Mouse (Mus musculus): ENCODE results near the gene Acsbg2. TPM values are rescaled to one million over a fixed set of nuclear protein-coding genes. Genes with fewer than 3 reads are reported as not detected.

Gene Acsbg2
- polyA plus RNA-seq, 1 experiment from 2014 or later: not detected

DNA sequence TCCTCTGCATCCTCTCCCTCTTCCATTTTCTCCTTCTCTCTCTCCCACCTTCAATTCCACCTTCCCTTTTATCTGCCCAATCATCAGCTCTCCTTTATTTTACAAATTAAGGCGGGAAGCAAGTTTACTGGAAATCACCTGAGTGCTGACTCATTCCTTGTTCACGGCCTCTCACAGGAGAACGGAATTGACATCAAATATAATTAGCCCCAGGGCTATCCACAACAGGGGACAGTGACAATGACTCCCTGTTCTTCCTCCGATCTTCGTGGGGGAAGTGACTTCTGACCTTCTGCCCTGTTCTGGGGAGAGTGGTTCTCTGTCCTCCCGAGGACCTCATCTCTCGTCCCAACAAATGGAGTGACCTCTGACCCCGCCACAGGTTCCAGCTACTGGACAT lies 2.7 kb upstream of the Acsbg2 start:
- Histone ChIP-seq H3K4me2 (no peak overlapping the region), H3K9ac (ENCODE audit: low read length) (no peak overlapping the region), H3K4me1 (ENCODE audit: control insufficient read depth, insufficient read depth, low read length) (no peaks in the 10 kb centered on the region), H3K27me3 (ENCODE audit: control insufficient read depth, insufficient read depth, low read length) (no peaks in the 10 kb centered on the region), H3K27ac (ENCODE audit: low read depth, low read length) (no peak overlapping the region), H3K36me3 (ENCODE audit: control insufficient read depth, insufficient read depth, low read length) (no peaks in the 10 kb centered on the region), H3K4me3 (ENCODE audit: low read depth, low read length) (no peak overlapping the region), H3K9me3 (ENCODE audit: control insufficient read depth, low read length) (no peaks in the 10 kb centered on the region)
- DNase-seq (ENCODE audit: low spot score, missing footprints) (no peak), ATAC-seq (ENCODE audit: low FRiP score) (no peak)
- WGBS: 75% methylated on average over 8 of the region's 8 CpGs

GRCm38 (mm10) chr17:56876465-56876864 lies 2.2 kb upstream of the Acsbg2 start:
- WGBS: 87% methylated on average over 3 of the region's 3 CpGs
- ATAC-seq (ENCODE audit: low FRiP score): no peak
- Histone ChIP-seq H3K9ac (ENCODE audit: low read length) (no peak overlapping the region), H3K4me1 (ENCODE audit: control insufficient read depth, insufficient read depth, low read length) (no peaks in the 10 kb centered on the region), H3K36me3 (ENCODE audit: control insufficient read depth, insufficient read depth, low read length) (no peaks in the 10 kb centered on the region), H3K4me3 (ENCODE audit: low read depth, low read length) (no peak overlapping the region), H3K27me3 (ENCODE audit: control insufficient read depth, insufficient read depth, low read length) (no peaks in the 10 kb centered on the region), H3K4me2 (no peak overlapping the region), H3K9me3 (ENCODE audit: control insufficient read depth, low read length) (no peaks in the 10 kb centered on the region), H3K27ac (ENCODE audit: low read depth, low read length) (no peak overlapping the region)
- no peak for DNase-seq (ENCODE audit: low spot score, missing footprints)

DNA sequence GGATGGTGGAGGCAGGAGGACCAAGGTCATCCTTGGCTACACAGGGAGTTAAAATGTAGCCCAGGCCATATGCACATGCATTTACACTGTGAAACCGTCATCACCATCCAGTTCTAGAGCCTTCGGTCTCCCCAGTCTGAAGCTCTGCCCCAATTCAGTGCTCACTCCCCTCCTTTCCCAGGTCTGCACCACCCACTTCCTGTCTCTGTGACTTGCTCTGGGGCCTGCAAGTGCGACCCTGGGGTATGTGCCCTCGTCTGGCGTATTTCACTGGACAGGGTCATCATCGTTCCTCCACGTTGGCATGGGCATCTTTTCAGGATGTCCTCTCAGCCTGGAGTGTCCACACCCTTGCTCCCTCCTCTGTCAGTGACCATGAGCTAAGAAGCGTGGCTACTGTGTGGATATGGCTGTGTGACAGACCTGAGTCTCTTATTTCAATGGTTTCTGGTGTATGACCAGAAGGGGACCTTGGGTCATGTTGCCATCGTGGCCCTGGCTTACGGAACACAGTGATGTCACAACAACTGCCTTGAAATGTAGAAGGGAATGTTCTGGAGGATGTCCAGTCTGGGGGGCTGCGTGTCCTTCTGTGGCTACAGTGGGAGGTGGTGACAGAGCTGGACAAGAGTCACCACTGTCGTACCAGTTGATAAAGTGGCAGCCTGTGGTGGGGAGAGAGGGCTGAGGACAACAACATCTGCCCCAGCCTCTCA lies 847 bp upstream of the Acsbg2 start, which contains the start of gene 1700061G19Rik:
Gene 1700061G19Rik (plus strand): TSS at position 542 of the 716 bp plus-strand sequence.
- Histone ChIP-seq H3K4me1 (ENCODE audit: control insufficient read depth, insufficient read depth, low read length) (no peaks in the 10 kb centered on the region), H3K9ac (ENCODE audit: low read length) (no peak within 1 kb of the TSS), H3K27ac (ENCODE audit: low read depth, low read length) (no peak within 1 kb of the TSS), H3K4me3 (ENCODE audit: low read depth, low read length) (no peak within 1 kb of the TSS), H3K4me2 (no peak within 1 kb of the TSS), H3K9me3 (ENCODE audit: control insufficient read depth, low read length) (no peaks in the 10 kb centered on the region), H3K36me3 (ENCODE audit: control insufficient read depth, insufficient read depth, low read length) (no peaks in the 10 kb centered on the region), H3K27me3 (ENCODE audit: control insufficient read depth, insufficient read depth, low read length) (no peaks in the 10 kb centered on the region)
- DNase-seq (ENCODE audit: low spot score, missing footprints) (no peak), ATAC-seq (ENCODE audit: low FRiP score) (no peak)
- WGBS: 90% methylated on average over 12 of the region's 12 CpGs

- Histone ChIP-seq H3K36me3 (ENCODE audit: control insufficient read depth, insufficient read depth, low read length) (no peaks in the 10 kb centered on the region), H3K27me3 (ENCODE audit: control insufficient read depth, insufficient read depth, low read length) (no peaks in the 10 kb centered on the region), H3K4me3 (ENCODE audit: low read depth, low read length) (no peak overlapping the region), H3K4me1 (ENCODE audit: control insufficient read depth, insufficient read depth, low read length) (no peaks in the 10 kb centered on the region), H3K9me3 (ENCODE audit: control insufficient read depth, low read length) (no peaks in the 10 kb centered on the region), H3K9ac (ENCODE audit: low read length) (no peak overlapping the region), H3K4me2 (no peak overlapping the region), H3K27ac (ENCODE audit: low read depth, low read length) (no peak overlapping the region)
- WGBS: 82% methylated on average over 7 of the region's 7 CpGs
- ATAC-seq (ENCODE audit: low FRiP score) (no peak), DNase-seq (ENCODE audit: low spot score, missing footprints) (no peak)
Observed at GRCm38 (mm10) chr17:56872512-56872911, 1.7 kb downstream of the Acsbg2 start.

GRCm38 (mm10) chr17:56871767-56872166 lies 2.5 kb downstream of the Acsbg2 start:
- no peak overlapping the region for H3K27ac ChIP-seq (ENCODE audit: low read depth, low read length)
- no peak overlapping the region for H3K4me2 ChIP-seq
- no peak for DNase-seq (ENCODE audit: low spot score, missing footprints)
- ATAC-seq (ENCODE audit: low FRiP score): no peak
- H3K4me1 ChIP-seq (ENCODE audit: control insufficient read depth, insufficient read depth, low read length): no peaks in the 10 kb centered on the region
- H3K9ac ChIP-seq (ENCODE audit: low read length): no peak overlapping the region
- no peaks in the 10 kb centered on the region for H3K27me3 ChIP-seq (ENCODE audit: control insufficient read depth, insufficient read depth, low read length)
- peaks cover 4% of the 10 kb centered on the region; the same call in 1 of the 2 replicates for H3K9me3 ChIP-seq (ENCODE audit: control insufficient read depth, low read length)
- H3K4me3 ChIP-seq (ENCODE audit: low read depth, low read length): no peak overlapping the region
- WGBS: 75% methylated on average over 8 of the region's 8 CpGs
- no peaks in the 10 kb centered on the region for H3K36me3 ChIP-seq (ENCODE audit: control insufficient read depth, insufficient read depth, low read length)

DNA sequence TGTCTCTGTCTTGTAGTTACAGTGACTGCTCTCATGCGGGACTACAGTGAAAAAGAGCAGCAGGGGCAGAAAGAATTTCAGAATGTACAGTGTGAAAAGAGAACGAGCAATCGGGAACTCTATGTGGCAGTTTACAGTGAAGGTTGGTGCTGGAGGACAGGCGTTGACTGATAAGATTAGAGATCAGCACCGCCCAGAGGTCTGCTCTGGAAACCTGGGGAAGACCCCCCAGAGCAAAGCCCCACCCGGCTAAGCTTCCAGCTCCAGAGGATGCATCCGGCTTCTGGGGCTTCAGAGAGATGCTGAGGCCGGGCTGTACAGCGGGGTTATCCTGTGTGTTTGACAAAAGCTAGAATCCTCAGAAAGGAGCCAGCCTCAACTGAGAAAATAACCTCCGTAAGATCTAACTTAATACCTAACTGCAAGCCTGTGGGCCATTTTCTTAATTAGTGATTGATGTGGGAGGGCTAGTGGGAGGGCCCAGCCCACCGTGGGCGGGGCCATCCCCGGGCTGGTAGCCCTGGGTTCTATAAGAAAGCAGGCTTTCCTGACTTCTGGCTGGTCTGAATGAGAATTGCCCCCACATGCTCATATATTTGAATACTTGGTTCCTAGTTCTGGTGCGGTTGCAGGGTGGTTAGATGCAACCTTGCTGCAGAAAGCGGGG lies 3.8 kb downstream of the Acsbg2 start:
- Histone ChIP-seq H3K27me3 (ENCODE audit: control insufficient read depth, insufficient read depth, low read length) (no peaks in the 10 kb centered on the region), H3K4me1 (ENCODE audit: control insufficient read depth, insufficient read depth, low read length) (no peaks in the 10 kb centered on the region), H3K4me2 (no peak overlapping the region), H3K4me3 (ENCODE audit: low read depth, low read length) (no peak overlapping the region), H3K27ac (ENCODE audit: low read depth, low read length) (no peak overlapping the region), H3K9me3 (ENCODE audit: control insufficient read depth, low read length) (peaks cover 6% of the 10 kb centered on the region; the same call in 1 of the 2 replicates), H3K9ac (ENCODE audit: low read length) (no peak overlapping the region), H3K36me3 (ENCODE audit: control insufficient read depth, insufficient read depth, low read length) (no peaks in the 10 kb centered on the region)
- DNase-seq (ENCODE audit: low spot score, missing footprints): no peak
- no peak for ATAC-seq (ENCODE audit: low FRiP score)
- WGBS: 73% methylated on average over 15 of the region's 15 CpGs

GRCm38 (mm10) chr17:56869481-56869977 lies 4.7 kb downstream of the Acsbg2 start:
- H3K4me3 ChIP-seq (ENCODE audit: low read depth, low read length): no peak overlapping the region
- DNase-seq (ENCODE audit: low spot score, missing footprints): no peak
- H3K27me3 ChIP-seq (ENCODE audit: control insufficient read depth, insufficient read depth, low read length): no peaks in the 10 kb centered on the region
- H3K27ac ChIP-seq (ENCODE audit: low read depth, low read length): no peak overlapping the region
- ATAC-seq (ENCODE audit: low FRiP score): no peak
- no peak overlapping the region for H3K9ac ChIP-seq (ENCODE audit: low read length)
- H3K36me3 ChIP-seq (ENCODE audit: control insufficient read depth, insufficient read depth, low read length): no peaks in the 10 kb centered on the region
- peaks cover 6% of the 10 kb centered on the region; the same call in 1 of the 2 replicates for H3K9me3 ChIP-seq (ENCODE audit: control insufficient read depth, low read length)
- no peak overlapping the region for H3K4me2 ChIP-seq
- 59% methylated on average over 9 of the region's 9 CpGs for WGBS
- H3K4me1 ChIP-seq (ENCODE audit: control insufficient read depth, insufficient read depth, low read length): no peaks in the 10 kb centered on the region

DNA sequence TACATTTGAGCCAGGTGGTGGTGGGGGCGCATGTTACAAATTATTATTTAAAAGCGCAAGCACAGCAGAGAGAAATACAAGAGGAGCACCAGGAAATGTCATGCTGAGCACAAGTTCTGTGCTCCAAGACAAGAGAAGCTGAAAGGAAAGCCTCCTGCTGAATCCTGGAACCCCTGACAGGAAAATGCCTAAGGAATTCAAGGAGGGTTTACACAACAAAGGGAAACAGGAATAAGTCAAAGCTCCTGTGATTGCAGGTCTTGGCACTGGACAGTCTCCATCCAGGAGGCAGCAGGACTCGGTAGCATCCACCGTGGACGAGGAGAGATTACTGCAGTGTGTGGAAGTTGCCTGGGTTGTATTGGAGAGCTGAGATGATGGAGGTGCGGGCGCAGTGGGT lies 8.2 kb downstream of the Acsbg2 start:
- Histone ChIP-seq H3K27me3 (ENCODE audit: control insufficient read depth, insufficient read depth, low read length) (no peaks in the 10 kb centered on the region), H3K9ac (ENCODE audit: low read length) (no peak overlapping the region), H3K27ac (ENCODE audit: low read depth, low read length) (no peak overlapping the region), H3K36me3 (ENCODE audit: control insufficient read depth, insufficient read depth, low read length) (no peaks in the 10 kb centered on the region), H3K4me1 (ENCODE audit: control insufficient read depth, insufficient read depth, low read length) (no peaks in the 10 kb centered on the region), H3K4me3 (ENCODE audit: low read depth, low read length) (no peak overlapping the region), H3K9me3 (ENCODE audit: control insufficient read depth, low read length) (peaks cover 6% of the 10 kb centered on the region; the same call in 1 of the 2 replicates), H3K4me2 (no peak overlapping the region)
- DNase-seq (ENCODE audit: low spot score, missing footprints): no peak
- no peak for ATAC-seq (ENCODE audit: low FRiP score)
- WGBS: 78% methylated on average over 7 of the region's 7 CpGs

DNA sequence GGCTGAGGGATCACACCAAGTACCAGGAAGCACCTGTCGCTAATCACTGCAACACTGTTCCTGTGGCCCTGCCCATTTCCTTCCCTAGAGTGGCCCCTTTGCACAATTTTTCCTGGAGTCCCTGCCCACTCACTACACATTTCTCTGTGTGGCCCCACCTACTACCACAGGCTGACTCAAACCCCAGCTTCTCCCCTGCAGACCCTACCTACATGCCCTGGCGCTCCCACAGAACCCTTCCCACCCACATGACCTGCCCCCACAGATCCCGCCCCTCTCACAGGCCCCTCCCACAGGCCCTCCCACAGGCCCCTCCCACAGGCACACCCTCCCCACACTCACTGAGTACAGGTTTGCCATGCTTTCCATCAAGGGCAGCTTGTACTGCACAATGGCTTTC lies 13.1 kb downstream of the Acsbg2 start:
- Histone ChIP-seq H3K4me2 (no peak overlapping the region), H3K4me3 (ENCODE audit: low read depth, low read length) (no peak overlapping the region), H3K4me1 (ENCODE audit: control insufficient read depth, insufficient read depth, low read length) (no peaks in the 10 kb centered on the region), H3K9me3 (ENCODE audit: control insufficient read depth, low read length) (no peaks in the 10 kb centered on the region), H3K27me3 (ENCODE audit: control insufficient read depth, insufficient read depth, low read length) (no peaks in the 10 kb centered on the region), H3K9ac (ENCODE audit: low read length) (no peak overlapping the region), H3K36me3 (ENCODE audit: control insufficient read depth, insufficient read depth, low read length) (no peaks in the 10 kb centered on the region), H3K27ac (ENCODE audit: low read depth, low read length) (no peak overlapping the region)
- ATAC-seq (ENCODE audit: low FRiP score): no peak
- DNase-seq (ENCODE audit: low spot score, missing footprints): no peak
- WGBS: 62% methylated on average over 3 of the region's 3 CpGs
